Mouse (Mus musculus) stomach, embryonic 16.5 days (tissue): ENCODE data around the gene Nt5c3b. TPM values are rescaled to one million over a fixed set of nuclear protein-coding genes. Genes with fewer than 3 reads are reported as not detected.

ENCODE experiments used
- ATAC-seq: fragments of 200-750 bp; cut with Nextera tagmentation; 2 replicates; pipeline ENCODE4 v1.8.0; 2017; ENCODE audit warnings: moderate number of reproducible peaks, moderate TSS enrichment; ENCODE audit not compliant: insufficient read depth, low FRiP score
- H3K27ac ChIP-seq: fragments of 300-500 bp; sonication (generic); 2 replicates; pipeline ENCODE4 v1.5.1; 2014; ENCODE audit warnings: low read length
- H3K27me3 ChIP-seq: fragments of 300-500 bp; sonication (generic); 2 replicates; pipeline ENCODE4 v1.6.1; 2014; ENCODE audit warnings: low read length, control low read depth, mixed read lengths; ENCODE audit not compliant: control insufficient read depth, insufficient read depth
- H3K36me3 ChIP-seq: fragments of 300-500 bp; sonication (generic); 2 replicates; pipeline ENCODE4 v1.6.1; 2014; ENCODE audit warnings: low read length; ENCODE audit not compliant: control insufficient read depth, insufficient read depth
- H3K4me1 ChIP-seq: fragments of 300-500 bp; sonication (generic); 2 replicates; pipeline ENCODE4 v1.6.1; 2014; ENCODE audit warnings: low read length, control low read depth, mixed read lengths; ENCODE audit not compliant: control insufficient read depth, insufficient read depth
- H3K4me2 ChIP-seq: fragments of 300-500 bp; sonication (generic); 2 replicates; pipeline ENCODE4 v1.6.1; 2014; ENCODE audit warnings: low read depth, low read length, mixed read lengths
- H3K4me3 ChIP-seq: fragments of 300-500 bp; sonication (generic); replicated peaks from 2 replicates; pipeline ENCODE4 v1.5.1; 2014; ENCODE audit warnings: mild to moderate bottlenecking, low read length
- H3K9ac ChIP-seq: fragments of 300-500 bp; sonication (generic); 2 replicates; pipeline ENCODE4 v1.6.1; 2014; ENCODE audit warnings: low read length
- H3K9me3 ChIP-seq: fragments of 300-500 bp; sonication (generic); replicated peaks from 2 replicates; pipeline ENCODE4 v1.6.1; 2016; ENCODE audit warnings: low read length, control low read depth; ENCODE audit not compliant: control insufficient read depth
- WGBS: fragments of 180-500 bp; shearing (Covaris S2); extraction: QIAGEN DNeasy Blood & Tissue Kit; methylation state at CpG from one replicate; pipeline ENCODE4 v1.1.7; 2014; 5-methylcytosine and 5-hydroxymethylcytosine counted together
- polyA plus RNA-seq: library from polyadenylated mRNA; unstranded; fragments of >200 nt; fragmentation: Nextera tagmentation; extraction: Ambion mirVana; gene quantifications from 2 replicates; pipeline ENCODE4 v1.2.1, GENCODE M21; 2015

Nt5c3b gene
- polyA plus RNA-seq, 1 experiment from 2014 or later = 99.1 TPM

DNA sequence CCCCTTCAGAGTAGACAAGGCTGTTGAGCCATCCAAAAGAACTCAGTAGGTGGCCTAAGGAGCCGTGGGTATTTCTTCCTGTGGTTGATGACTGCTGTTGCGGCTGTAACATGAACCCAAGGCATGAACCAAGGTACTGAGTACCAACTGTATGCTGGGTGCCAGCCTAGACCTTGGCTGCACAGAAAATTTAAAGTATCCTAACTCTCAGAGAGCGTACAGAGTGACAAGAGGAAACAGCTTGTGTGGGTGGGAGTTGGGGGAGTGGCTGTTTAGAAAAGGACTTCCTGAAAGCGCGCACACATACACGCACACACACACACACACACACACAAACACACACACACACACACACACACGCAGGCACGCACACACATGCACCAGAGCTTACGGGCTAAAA, 42.3 kb downstream of the Nt5c3b start:
- no peaks in the 10 kb centered on the region for H3K9me3 ChIP-seq
- no peak overlapping the region for H3K4me3 ChIP-seq
- H3K27ac ChIP-seq = peak overlapping the region; percentile 68
- H3K4me2 ChIP-seq = no peak overlapping the region
- no peak overlapping the region for H3K9ac ChIP-seq
- peaks cover 42% of the 10 kb centered on the region for H3K4me1 ChIP-seq
- no peak for ATAC-seq
- 57% methylated on average over 9 of the region's 9 CpGs for WGBS
- no peaks in the 10 kb centered on the region for H3K36me3 ChIP-seq
- H3K27me3 ChIP-seq = no peaks in the 10 kb centered on the region

- Histone ChIP-seq H3K9ac (no peak overlapping the region), H3K4me3 (no peak overlapping the region), H3K9me3 (no peaks in the 10 kb centered on the region), H3K27me3 (no peaks in the 10 kb centered on the region), H3K36me3 (no peaks in the 10 kb centered on the region), H3K4me1 (peaks cover 43% of the 10 kb centered on the region), H3K4me2 (no peak overlapping the region), H3K27ac (peak overlapping the region; percentile 66)
- no peak for ATAC-seq
- WGBS = 92% methylated on average over 7 of the region's 7 CpGs
Observed at GRCm38 (mm10) chr11:100398517-100398916, 43.1 kb downstream of the Nt5c3b start.

- Histone ChIP-seq H3K36me3 (no peaks in the 10 kb centered on the region), H3K27ac (peak within 1 kb of the TSS; percentile 97), H3K27me3 (no peaks in the 10 kb centered on the region), H3K4me3 (peak within 1 kb of the TSS; percentile 84), H3K4me1 (peaks cover 45% of the 10 kb centered on the region), H3K9ac (peak within 1 kb of the TSS; percentile 90), H3K9me3 (no peaks in the 10 kb centered on the region), H3K4me2 (peak within 1 kb of the TSS; percentile 73)
- under 1% methylated on average over 37 of the region's 37 CpGs for WGBS
- ATAC-seq = peak; percentile 97
Observed at GRCm38 (mm10) chr11:100397600-100398389, 43.8 kb downstream of the Nt5c3b start, which contains the start of gene Jup. Gene Jup, minus strand, starts transcription at chr11:100397763.

DNA sequence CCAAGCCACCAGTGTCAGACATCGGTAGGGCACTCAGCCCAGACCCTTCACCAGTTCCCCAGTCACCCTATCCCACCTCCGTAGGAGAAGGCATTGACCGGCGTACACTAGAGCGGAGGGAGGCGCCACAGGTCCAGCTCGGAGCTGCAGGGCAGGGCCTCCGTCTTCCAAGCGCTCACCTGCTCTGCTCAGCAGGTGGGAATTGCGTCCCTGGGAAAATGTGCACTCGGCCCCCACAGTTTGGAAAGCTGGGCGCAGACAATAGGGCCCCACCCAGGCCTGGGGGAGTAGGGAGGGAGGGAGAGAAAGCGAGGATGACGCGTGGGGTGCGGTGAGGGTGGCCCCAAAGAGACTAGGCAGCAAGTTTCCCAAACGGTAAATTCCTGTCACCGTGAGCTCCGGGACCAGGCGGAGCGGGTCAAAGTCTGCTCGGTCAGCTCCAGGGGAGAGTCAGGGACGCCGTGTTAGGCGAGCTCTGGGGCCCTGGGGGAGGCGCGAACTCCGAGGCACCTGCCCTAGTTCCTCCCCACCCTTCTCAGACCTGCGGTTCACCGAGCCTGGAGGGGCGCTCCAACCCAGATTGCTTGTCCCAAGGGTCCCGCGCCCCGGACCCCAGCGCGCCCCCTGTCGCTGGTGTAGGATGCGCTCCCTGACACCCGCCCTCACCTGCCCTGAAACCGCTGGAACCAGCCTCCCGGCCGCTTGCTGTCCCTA, 44.6 kb downstream of the Nt5c3b start:
- peak overlapping the region; percentile 90 for H3K9ac ChIP-seq
- no peaks in the 10 kb centered on the region for H3K27me3 ChIP-seq
- peak overlapping the region; percentile 73 for H3K4me2 ChIP-seq
- H3K27ac ChIP-seq = peak overlapping the region; percentile 97
- peak overlapping the region; percentile 84 for H3K4me3 ChIP-seq
- H3K4me1 ChIP-seq = peaks cover 43% of the 10 kb centered on the region
- ATAC-seq = peak; percentile 21
- H3K36me3 ChIP-seq = no peaks in the 10 kb centered on the region
- 1% methylated on average over 42 of the region's 42 CpGs for WGBS
- no peaks in the 10 kb centered on the region for H3K9me3 ChIP-seq

- 25% methylated on average over 17 of the region's 17 CpGs for WGBS
- Histone ChIP-seq H3K4me3 (peak overlapping the region; percentile 84), H3K36me3 (no peaks in the 10 kb centered on the region), H3K27ac (peak overlapping the region; percentile 97), H3K4me1 (peaks cover 51% of the 10 kb centered on the region), H3K9me3 (no peaks in the 10 kb centered on the region), H3K9ac (peak overlapping the region; percentile 90), H3K4me2 (peak overlapping the region; percentile 73), H3K27me3 (no peaks in the 10 kb centered on the region)
- no peak for ATAC-seq
Observed at GRCm38 (mm10) chr11:100395861-100396631, 45.6 kb downstream of the Nt5c3b start.

- Histone ChIP-seq H3K4me2 (peak overlapping the region; percentile 73), H3K9me3 (no peaks in the 10 kb centered on the region), H3K4me1 (peaks cover 60% of the 10 kb centered on the region), H3K27me3 (no peaks in the 10 kb centered on the region), H3K9ac (peak overlapping the region; percentile 90), H3K4me3 (peak overlapping the region; percentile 84), H3K36me3 (no peaks in the 10 kb centered on the region), H3K27ac (peak overlapping the region; percentile 97)
- 26% methylated on average over 11 of the region's 11 CpGs for WGBS
- no peak for ATAC-seq
Observed at GRCm38 (mm10) chr11:100395200-100395599, 46.4 kb downstream of the Nt5c3b start.

DNA sequence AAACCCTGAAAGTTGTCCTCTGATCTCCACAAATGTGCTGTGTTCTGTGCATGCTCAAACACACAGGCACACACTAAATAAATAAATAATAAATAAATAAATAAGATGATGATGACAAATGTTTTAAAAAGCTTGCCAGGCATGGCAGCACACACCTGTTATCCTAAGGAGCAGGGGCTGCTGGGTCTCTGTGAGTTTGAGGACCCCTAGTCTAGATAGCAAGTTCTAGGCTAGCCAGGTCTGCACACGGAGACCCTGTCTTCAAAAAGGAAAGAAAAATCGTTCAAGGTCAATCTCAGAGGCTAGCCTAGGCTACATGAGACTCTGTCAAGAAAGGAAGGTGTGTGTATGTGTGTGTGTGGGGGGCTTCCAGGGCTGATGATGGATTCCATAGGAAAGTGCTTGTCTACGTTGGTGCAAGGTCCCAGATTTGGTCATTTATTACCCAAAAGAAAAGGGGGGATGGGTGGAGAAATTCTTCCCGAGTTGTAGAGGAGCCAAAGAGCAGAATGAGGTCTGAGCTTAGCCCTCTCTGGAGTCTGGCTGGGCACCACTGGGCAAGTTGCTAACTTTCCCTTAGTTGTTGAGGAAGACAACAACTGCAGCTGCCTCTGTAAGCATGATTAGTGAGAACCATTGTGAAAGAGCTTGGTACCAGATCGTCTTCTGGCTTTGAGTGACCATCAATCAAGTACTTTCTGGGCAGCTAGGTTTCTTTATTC, 47.1 kb downstream of the Nt5c3b start:
- H3K4me1 ChIP-seq = peaks cover 67% of the 10 kb centered on the region
- peak overlapping the region; percentile 84 for H3K4me3 ChIP-seq
- H3K27ac ChIP-seq = peak overlapping the region; percentile 97
- H3K9me3 ChIP-seq = no peaks in the 10 kb centered on the region
- WGBS = 51% methylated on average over 5 of the region's 5 CpGs
- no peaks in the 10 kb centered on the region for H3K27me3 ChIP-seq
- peak overlapping the region; percentile 90 for H3K9ac ChIP-seq
- no peak for ATAC-seq
- peak overlapping the region; percentile 73 for H3K4me2 ChIP-seq
- H3K36me3 ChIP-seq = no peaks in the 10 kb centered on the region

GRCm38 (mm10) chr11:100393733-100394132, 47.9 kb downstream of the Nt5c3b start:
- Histone ChIP-seq H3K4me1 (peaks cover 71% of the 10 kb centered on the region), H3K4me2 (peak overlapping the region; percentile 73), H3K27me3 (no peaks in the 10 kb centered on the region), H3K27ac (peak overlapping the region; percentile 97), H3K9me3 (no peaks in the 10 kb centered on the region), H3K4me3 (peak overlapping the region; percentile 84), H3K36me3 (no peaks in the 10 kb centered on the region), H3K9ac (peak overlapping the region; percentile 40; the same call in 1 of the 2 replicates)
- WGBS = 53% methylated on average over 7 of the region's 7 CpGs
- ATAC-seq = no peak
